Mouse (Mus musculus): ENCODE data around the gene Dgke. TPM values are rescaled to one million over a fixed set of nuclear protein-coding genes. Genes with fewer than 3 reads are reported as not detected.

Gene Dgke
- total and polyA plus RNA-seq, 3 experiments, result 4.8 to 17.0 (median 13.4) TPM

GRCm38 (mm10) chr11:89105211-89105610, 38.6 kb upstream of the Dgke start:
- Histone ChIP-seq H3K27me3 (replicated peaks) (no peaks in the 10 kb centered on the region), H3K9ac (ENCODE audit: insufficient read depth, low read depth) (no peak overlapping the region; the same call in 1 of the 2 replicates), H3K36me3 (replicated peaks in 1 of 2; ENCODE audit: control insufficient read depth in 1 of 2, insufficient read depth in 1 of 2, low read length in 1 of 2) (no peaks in the 10 kb centered on the region), H3K79me2 (replicated peaks; ENCODE audit: control insufficient read depth, extremely low read depth, insufficient read depth, poor library complexity, severe bottlenecking) (no peaks in the 10 kb centered on the region), H3K4me3 (replicated peaks in 1 of 3; ENCODE audit: low read depth in 2 of 3, low read length in 2 of 3, poor library complexity in 1 of 3) (no peak overlapping the region), H3K9me3 (replicated peaks; ENCODE audit: low read length) (no peaks in the 10 kb centered on the region), H3K27ac (ENCODE audit: insufficient read depth, low read depth) (no peak overlapping the region), H3K4me1 (ENCODE audit: control insufficient read depth in 1 of 2, insufficient read depth in 2 of 2) (peaks cover 2 to 17% of the 10 kb centered on the region in 2 experiments; a peak in 2 of 4 replicates), H3K4me2 (ENCODE audit: insufficient read depth, low read depth, poor library complexity, severe bottlenecking) (no peak overlapping the region)
- no peak for TF ChIP-seq SMC3 (IDR thresholded peaks at IDR 0.05; ENCODE audit: low read depth, low read length)
- TF ChIP-seq MAZ (IDR thresholded peaks at IDR 0.05; ENCODE audit: low read depth, low read length), result 0 out of 2 replicates have a peak, but pooled peaks have one; percentile 1
- DNase-seq (ENCODE audit: extremely low read depth), result no peak
- dilution Hi-C loops (cut with MboI; ENCODE audit: extremely low pct_ligation_motif_present, extremely low pct_unique_long_range_greater_than_20kb, low sequenced_read_pairs), result no loop called here
- in situ Hi-C loops (cut with MboI; ENCODE audit: low pct_ligation_motif_present, low pct_unique_long_range_greater_than_20kb, low sequenced_read_pairs), result loop anchor here (10.0 kb wide), 1 partner anchor 180 kb away; no protein-coding TSS in a partner anchor

- dilution Hi-C loops (cut with MboI; ENCODE audit: extremely low pct_ligation_motif_present, extremely low pct_unique_long_range_greater_than_20kb, low sequenced_read_pairs) (no loop called here), in situ Hi-C loops (cut with MboI; ENCODE audit: low pct_ligation_motif_present, low pct_unique_long_range_greater_than_20kb, low sequenced_read_pairs) (loop anchor here (10.0 kb wide), 1 partner anchor 182 kb away; no protein-coding TSS in a partner anchor)
- H3K9ac ChIP-seq (ENCODE audit: insufficient read depth, low read depth), result no peak overlapping the region
- H3K36me3 ChIP-seq (replicated peaks in 1 of 2; ENCODE audit: control insufficient read depth in 1 of 2, insufficient read depth in 1 of 2, low read length in 1 of 2), result no peaks in the 10 kb centered on the region
- H3K27me3 ChIP-seq (replicated peaks), result no peaks in the 10 kb centered on the region
- H3K4me1 ChIP-seq (ENCODE audit: control insufficient read depth in 1 of 2, insufficient read depth in 2 of 2), result peaks cover 4 to 30% of the 10 kb centered on the region in 2 experiments; a peak in 3 of 4 replicates
- no peak overlapping the region for H3K4me2 ChIP-seq (ENCODE audit: insufficient read depth, low read depth, poor library complexity, severe bottlenecking)
- H3K79me2 ChIP-seq (replicated peaks; ENCODE audit: control insufficient read depth, extremely low read depth, insufficient read depth, poor library complexity, severe bottlenecking), result no peaks in the 10 kb centered on the region
- TF ChIP-seq BHLHE40 (IDR thresholded peaks at IDR 0.05; ENCODE audit: low read depth, low read length), result no peak
- TF ChIP-seq UBTF (IDR thresholded peaks at IDR 0.05; ENCODE audit: low read depth, low read length), result no peak
- no peak for TF ChIP-seq NRF1 (IDR thresholded peaks at IDR 0.05; ENCODE audit: low read depth, low read length)
- TF ChIP-seq ZKSCAN1 (IDR thresholded peaks at IDR 0.05; ENCODE audit: borderline replicate concordance, low read depth, low read length), result no peak
- TF ChIP-seq CTCF (conservative IDR thresholded peaks at IDR 0.05 in 1 of 2, IDR thresholded peaks at IDR 0.05 in 1 of 2; ENCODE audit: low read depth in 2 of 2, low read length in 2 of 2), result no peak
- no peak for TF ChIP-seq JUND (conservative IDR thresholded peaks at IDR 0.05; ENCODE audit: low read depth, low read length)
- no peak for TF ChIP-seq RAD21 (IDR thresholded peaks at IDR 0.05; ENCODE audit: low read depth, low read length)
- no peak for TF ChIP-seq USF1 (IDR thresholded peaks at IDR 0.05; ENCODE audit: low read depth, low read length)
- no peak for TF ChIP-seq TCF12 (IDR thresholded peaks at IDR 0.05; ENCODE audit: low read depth, low read length)
- no peak for TF ChIP-seq JUN (IDR thresholded peaks at IDR 0.05; ENCODE audit: insufficient read depth, low read depth, low read length)
- no peak for TF ChIP-seq ZNF384 (IDR thresholded peaks at IDR 0.05; ENCODE audit: low read depth, low read length)
- no peak for TF ChIP-seq IRF4 (IDR thresholded peaks at IDR 0.05; ENCODE audit: low read depth, low read length)
- no peak for TF ChIP-seq ELF1 (IDR thresholded peaks at IDR 0.05; ENCODE audit: low read depth, low read length)
- TF ChIP-seq MXI1 (IDR thresholded peaks at IDR 0.05; ENCODE audit: low read depth, low read length), result no peak
- TF ChIP-seq CHD1 (IDR thresholded peaks at IDR 0.05; ENCODE audit: low read depth, low read length), result no peak
- no peak for TF ChIP-seq RCOR1 (conservative IDR thresholded peaks at IDR 0.05; ENCODE audit: low read depth, low read length)
- no peaks in the 10 kb centered on the region for H3K9me3 ChIP-seq (replicated peaks; ENCODE audit: low read length)
- DNase-seq (ENCODE audit: extremely low read depth), result no peak
- H3K4me3 ChIP-seq (replicated peaks in 1 of 3; ENCODE audit: low read depth in 2 of 3, low read length in 2 of 3, poor library complexity in 1 of 3), result no peak overlapping the region
- H3K27ac ChIP-seq (ENCODE audit: insufficient read depth, low read depth), result no peak overlapping the region
These were observed 36.5 kb upstream of the Dgke start for GRCm38 (mm10) chr11:89103166-89103565.
